Mouse (Mus musculus): Measurements from ENCODE around the gene Syngr3.
"Not testable (repeated sequence)": the region's sequence is repeated elsewhere in the genome, so short reads cannot be mapped to it uniquely, and the experiment has no call there.

Syngr3 gene

GRCm38 (mm10) chr17:24689251-24690081 is at the start of gene Syngr3:
Gene Syngr3, minus strand, starts transcription at chr17:24689955.
- DNase-seq (ENCODE audit: low spot score in 2 of 2), result peak; percentile 49 to 59

- no peak for DNase-seq (ENCODE audit: low spot score in 2 of 2)
Observed at GRCm38 (mm10) chr17:24738238-24738637, 48.5 kb upstream of the Syngr3 start.

- no peak for DNase-seq (ENCODE audit: low spot score in 2 of 2)
Observed at GRCm38 (mm10) chr17:24737135-24737810, 47.5 kb upstream of the Syngr3 start.

- peak; percentile 91 to 92 for DNase-seq (ENCODE audit: low spot score in 2 of 2)
Observed at GRCm38 (mm10) chr17:24736330-24737051, 46.7 kb upstream of the Syngr3 start, which contains the start of gene Msrb1. Gene Msrb1, plus strand, starts transcription at chr17:24736642.

- DNase-seq (ENCODE audit: low spot score in 2 of 2), result no peak
Observed at GRCm38 (mm10) chr17:24735446-24735845, 45.7 kb upstream of the Syngr3 start.

GRCm38 (mm10) chr17:24734513-24734912 is 44.8 kb upstream of the Syngr3 start:
- no peak for DNase-seq (ENCODE audit: low spot score in 2 of 2)

- DNase-seq (ENCODE audit: low spot score in 2 of 2), result no peak
Observed at GRCm38 (mm10) chr17:24733434-24734050, 43.8 kb upstream of the Syngr3 start.

GRCm38 (mm10) chr17:24732233-24732935 is 42.6 kb upstream of the Syngr3 start:
- no peak for DNase-seq (ENCODE audit: low spot score in 2 of 2)

- no peak for DNase-seq (ENCODE audit: low spot score in 2 of 2)
Observed at GRCm38 (mm10) chr17:24730787-24731186, 41.0 kb upstream of the Syngr3 start.

- DNase-seq (ENCODE audit: low spot score in 2 of 2), result no peak
Observed at GRCm38 (mm10) chr17:24729067-24729466, 39.3 kb upstream of the Syngr3 start.

- DNase-seq (ENCODE audit: low spot score in 2 of 2), result no peak
Observed at GRCm38 (mm10) chr17:24728184-24728583, 38.4 kb upstream of the Syngr3 start.

GRCm38 (mm10) chr17:24727618-24728017 is 37.9 kb upstream of the Syngr3 start, which contains the start of gene Rpl3l:
Gene Rpl3l, plus strand, starts transcription at chr17:24727820.
- DNase-seq (ENCODE audit: low spot score in 2 of 2), result no peak

GRCm38 (mm10) chr17:24725637-24726390 is 36.1 kb upstream of the Syngr3 start:
- no peak for DNase-seq (ENCODE audit: low spot score in 2 of 2)

- DNase-seq (ENCODE audit: low spot score in 2 of 2), result peak; percentile 98
Observed at GRCm38 (mm10) chr17:24724184-24724583, 34.4 kb upstream of the Syngr3 start, which contains the start of gene Ndufb10. Gene Ndufb10, minus strand, starts transcription at chr17:24724478.

- DNase-seq (ENCODE audit: low spot score in 2 of 2), result no peak
Observed at GRCm38 (mm10) chr17:24723881-24724180, 34.1 kb upstream of the Syngr3 start.

- DNase-seq (ENCODE audit: low spot score in 2 of 2), result no peak
Observed at GRCm38 (mm10) chr17:24723122-24723880, 33.5 kb upstream of the Syngr3 start.

- DNase-seq (ENCODE audit: low spot score in 2 of 2), result no peak
Observed at GRCm38 (mm10) chr17:24722220-24722924, 32.6 kb upstream of the Syngr3 start.

- DNase-seq (ENCODE audit: low spot score in 2 of 2), result not testable (repeated sequence)
Observed at GRCm38 (mm10) chr17:24721383-24721955, 31.7 kb upstream of the Syngr3 start.

- peak in 1 of 2 experiments; percentile 13 for DNase-seq (ENCODE audit: low spot score in 2 of 2)
Observed at GRCm38 (mm10) chr17:24720616-24721015, 30.9 kb upstream of the Syngr3 start.
